Mouse (Mus musculus) kidney, adult 8-10 months (tissue): ENCODE data around the gene Nop2.

Experiments
- DNase-seq, 2 experiments: peaks; one replicate each; pipeline ENCODE4 v3.0.0; 2022

The Nop2 gene

DNA sequence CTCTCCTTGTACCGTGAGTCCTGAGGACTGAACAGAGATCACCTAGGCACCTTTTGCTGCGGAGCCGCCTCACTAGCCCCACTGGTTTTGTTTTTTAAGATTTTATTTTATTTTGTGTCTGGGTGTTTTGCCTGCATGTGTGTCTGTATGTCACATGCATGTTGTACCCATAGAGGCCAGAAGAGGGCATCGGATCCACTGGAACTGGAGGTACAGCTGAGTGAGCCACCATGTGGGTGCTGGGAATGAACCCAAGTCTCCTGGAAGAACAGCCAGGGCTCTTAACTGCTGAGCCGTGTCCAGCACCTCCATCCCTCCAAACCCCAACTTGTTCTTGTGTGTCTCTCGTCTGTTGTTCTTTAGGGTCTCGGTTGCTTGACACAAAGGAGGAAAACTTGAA, 20.8 kb upstream of the Nop2 start:
- DNase-seq, result peak in 1 of 2 experiments; percentile 65

- no peak for DNase-seq
Observed at GRCm38 (mm10) chr6:125112553-125112952, 19.2 kb upstream of the Nop2 start.

GRCm38 (mm10) chr6:125119387-125119786, 12.3 kb upstream of the Nop2 start:
- DNase-seq, result peak; percentile 45 to 52

GRCm38 (mm10) chr6:125128724-125129123, 3.0 kb upstream of the Nop2 start:
- DNase-seq, result no peak

DNA sequence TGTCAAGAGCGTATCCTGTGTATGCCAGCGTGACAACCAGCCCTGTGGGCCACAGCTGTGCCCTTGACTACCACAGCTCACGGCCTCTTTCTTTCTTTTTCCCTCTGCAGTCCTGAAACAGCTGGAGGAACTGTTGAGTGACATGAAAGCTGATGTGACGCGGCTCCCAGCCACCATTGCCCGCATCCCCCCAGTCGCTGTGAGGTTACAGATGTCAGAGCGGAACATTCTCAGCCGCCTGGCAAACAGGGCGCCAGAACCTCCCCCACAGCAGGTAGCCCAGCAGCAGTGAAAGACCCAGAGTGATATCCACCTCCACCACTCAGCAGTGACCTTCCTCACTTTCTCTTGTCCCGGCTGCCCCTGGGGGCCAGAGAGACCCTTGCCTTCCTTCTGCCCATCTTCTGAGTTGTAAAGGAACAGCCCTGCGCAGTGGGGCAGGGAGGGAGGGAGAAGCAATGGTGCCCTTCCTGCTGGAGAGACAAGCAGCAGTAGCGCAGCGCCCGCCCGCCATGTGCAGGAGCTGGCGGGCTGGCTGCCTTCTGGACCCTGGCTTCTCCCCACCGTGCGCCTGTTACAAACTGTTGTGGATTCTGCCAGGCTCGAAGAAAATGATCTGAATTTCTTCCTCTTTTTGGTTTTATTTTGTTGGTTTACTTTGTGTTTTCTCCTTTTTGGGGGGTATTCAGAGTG, 1.9 kb upstream of the Nop2 start:
- no peak for DNase-seq

GRCm38 (mm10) chr6:125132470-125132869, 761 bp downstream of the Nop2 start:
- DNase-seq, result no peak

GRCm38 (mm10) chr6:125137002-125137671, 5.4 kb downstream of the Nop2 start:
- peak in 1 of 2 experiments; percentile 44 for DNase-seq

GRCm38 (mm10) chr6:125139747-125140146, 8.0 kb downstream of the Nop2 start:
- no peak for DNase-seq

DNA sequence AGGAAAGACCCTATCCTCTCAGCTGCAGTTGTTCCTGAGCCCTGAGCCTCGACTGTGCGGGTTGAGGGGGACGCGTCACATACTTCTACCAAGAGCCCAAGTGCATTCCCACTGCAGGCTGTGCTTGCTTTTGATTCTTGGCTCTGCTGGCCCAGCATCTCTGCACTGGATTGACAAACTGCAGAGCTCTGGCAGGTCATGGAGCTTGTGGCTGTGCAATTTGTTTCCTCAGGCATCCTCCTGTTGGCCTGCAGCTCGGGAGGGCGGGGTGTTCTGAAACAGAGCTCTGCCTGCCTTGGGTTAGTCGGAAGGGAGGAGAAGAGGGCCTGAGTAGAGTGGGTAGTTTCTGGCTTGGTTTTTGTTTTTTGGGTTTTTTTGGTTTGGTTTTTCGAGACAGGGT, 10.7 kb downstream of the Nop2 start:
- no peak for DNase-seq

DNA sequence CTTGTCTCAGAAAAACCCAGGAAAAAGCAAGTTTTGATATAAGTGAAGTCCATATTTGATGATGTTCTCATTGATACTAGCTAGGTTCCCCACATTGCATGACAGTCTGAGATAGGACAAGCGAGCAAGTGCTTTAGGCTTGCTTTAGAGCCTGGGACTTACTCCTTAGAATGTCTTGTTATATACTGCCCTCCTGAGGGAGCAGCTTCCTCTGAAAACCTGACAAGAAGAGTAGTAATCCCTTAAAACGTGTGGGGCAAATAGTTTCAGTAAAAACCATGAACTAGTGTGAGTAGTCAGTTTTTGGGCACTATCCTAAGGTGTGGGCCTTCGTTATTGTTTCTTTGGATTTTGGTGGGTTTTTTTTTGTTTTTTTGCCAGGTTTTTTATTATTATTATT, 11.4 kb downstream of the Nop2 start:
- no peak for DNase-seq

- peak; percentile 45 to 50 for DNase-seq
Observed at GRCm38 (mm10) chr6:125143904-125144303, 12.2 kb downstream of the Nop2 start.

GRCm38 (mm10) chr6:125145001-125145400, 13.3 kb downstream of the Nop2 start, which contains the start of gene Iffo1:
TSS of gene Iffo1 (plus strand) at chr6:125145241.
- DNase-seq, result peak; percentile 93 to 94

- no peak for DNase-seq
Observed at GRCm38 (mm10) chr6:125145479-125145951, 13.8 kb downstream of the Nop2 start.

DNA sequence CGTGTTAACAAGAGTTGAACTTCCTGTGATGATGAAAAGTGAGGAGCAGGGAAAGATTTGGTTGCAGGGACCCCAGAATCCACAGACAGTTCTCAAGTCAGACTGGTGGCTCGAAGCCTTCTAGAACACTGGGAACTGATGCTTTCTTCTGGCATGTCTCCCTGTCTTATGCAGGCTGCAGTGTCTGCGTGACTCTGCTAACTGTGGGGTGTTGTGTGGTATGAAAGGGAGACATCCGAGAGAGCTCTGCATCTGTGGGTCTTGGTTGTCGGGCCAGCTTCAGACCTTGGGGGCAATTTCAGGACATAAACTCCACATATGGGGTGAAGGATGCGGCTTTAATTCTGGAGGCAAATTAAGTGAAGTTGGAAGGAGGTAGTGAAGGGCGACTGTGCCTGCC, 14.4 kb downstream of the Nop2 start:
- no peak for DNase-seq

DNA sequence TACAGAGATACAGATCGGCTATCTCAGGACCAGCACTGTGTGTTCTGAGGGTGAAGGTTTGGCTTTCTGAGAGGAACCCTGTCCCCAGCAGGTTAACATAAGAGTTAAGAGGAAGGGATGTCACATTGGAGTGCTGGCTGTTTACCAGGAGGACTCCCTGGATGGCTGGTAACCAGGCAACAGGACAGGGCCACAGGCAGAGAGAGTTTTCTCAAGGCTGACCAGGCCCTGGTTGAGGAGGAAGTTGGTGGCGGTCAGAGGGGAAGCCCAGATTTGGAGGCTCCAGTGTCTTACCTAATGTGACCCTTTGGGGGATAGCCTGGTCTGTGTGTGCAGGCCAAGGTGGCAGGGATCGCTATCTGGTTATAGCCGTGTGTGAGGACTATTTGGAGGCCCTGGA, 15.1 kb downstream of the Nop2 start:
- DNase-seq, result peak in 1 of 2 experiments; percentile 31

DNA sequence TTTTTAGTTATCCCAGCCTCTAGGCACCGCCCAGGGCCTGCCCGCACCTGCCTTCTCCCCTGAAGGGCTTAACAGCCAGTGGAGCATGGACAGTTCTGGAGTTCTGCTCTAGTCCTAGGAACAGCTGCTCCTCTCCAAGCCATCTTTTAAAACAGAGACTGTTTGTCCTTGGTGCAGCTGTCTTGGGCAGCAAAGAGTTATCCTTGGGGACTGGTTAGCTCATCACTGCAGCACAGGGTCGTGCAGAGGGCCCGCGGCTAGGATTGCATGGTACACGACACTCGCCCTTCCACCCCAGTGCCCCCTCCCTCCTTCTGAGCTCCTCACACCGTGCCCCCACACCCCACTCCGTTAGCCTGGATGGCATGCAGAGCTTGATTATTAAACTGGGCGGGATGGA, 15.6 kb downstream of the Nop2 start:
- no peak for DNase-seq

DNA sequence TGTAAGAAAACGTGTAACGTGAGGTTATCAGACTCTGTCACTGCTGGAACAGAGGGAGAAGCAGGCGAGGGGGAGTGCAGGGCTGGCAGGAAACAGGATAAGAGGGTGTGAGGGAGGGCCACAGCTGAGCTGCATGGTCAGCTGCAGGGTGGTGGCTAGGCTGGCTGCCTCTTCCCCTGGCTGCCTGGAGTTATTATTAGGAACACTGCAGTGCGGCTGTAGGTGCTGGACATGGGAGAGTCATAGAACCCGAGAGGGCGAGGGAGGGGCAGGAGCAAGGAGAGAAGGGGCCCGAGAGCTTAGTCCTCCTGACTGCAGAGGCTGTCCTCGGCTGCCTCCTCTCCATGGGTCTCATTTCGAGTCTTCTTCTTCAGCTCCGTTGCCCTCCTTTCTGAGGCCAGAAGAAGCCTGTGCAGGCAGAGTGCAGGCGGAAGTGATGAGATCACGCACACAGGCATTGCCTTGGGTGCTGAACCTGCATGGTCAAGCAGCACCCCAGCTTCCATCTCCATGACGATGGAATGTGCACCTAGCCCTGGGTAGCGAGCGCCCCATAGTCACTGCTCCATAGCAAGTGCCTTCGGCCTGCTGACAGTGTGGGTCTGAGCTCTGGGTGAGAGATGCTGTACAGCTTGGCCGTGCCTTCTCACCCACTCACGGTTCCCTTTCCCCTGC, 16.7 kb downstream of the Nop2 start:
- DNase-seq, result peak in 1 of 2 experiments; percentile 38

DNA sequence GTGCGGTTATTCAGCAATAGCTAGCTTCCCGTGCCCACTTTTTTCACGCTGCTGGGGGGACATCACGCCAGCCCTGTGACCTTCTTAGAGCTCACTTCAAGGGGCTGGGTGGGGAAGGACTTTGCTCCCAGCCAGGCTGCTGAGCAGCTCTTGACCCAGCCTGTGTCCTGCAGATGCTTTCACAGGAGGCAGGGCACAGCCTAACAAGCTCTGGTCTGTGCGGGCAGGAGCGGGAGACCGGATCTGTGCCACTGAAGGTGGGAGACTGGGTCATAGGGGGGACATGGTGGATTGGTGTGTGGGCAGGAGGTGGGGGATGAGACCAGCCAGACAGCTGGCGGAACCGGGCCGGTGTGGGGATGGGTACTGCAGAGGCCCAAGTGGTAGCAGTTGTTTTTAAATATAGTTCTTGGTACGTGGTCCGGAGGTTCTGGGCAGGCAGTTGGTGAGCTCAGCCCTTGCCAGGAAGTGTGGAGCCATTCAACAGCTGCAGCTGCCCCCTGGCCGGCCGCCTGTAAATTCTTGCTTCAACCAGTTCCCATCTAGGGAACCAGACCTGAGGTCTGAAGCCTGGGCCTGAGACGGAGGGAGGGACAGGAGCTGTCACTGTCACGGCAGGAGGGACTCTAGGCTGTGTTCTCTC, 17.3 kb downstream of the Nop2 start:
- peak; percentile 59 to 66 for DNase-seq

DNA sequence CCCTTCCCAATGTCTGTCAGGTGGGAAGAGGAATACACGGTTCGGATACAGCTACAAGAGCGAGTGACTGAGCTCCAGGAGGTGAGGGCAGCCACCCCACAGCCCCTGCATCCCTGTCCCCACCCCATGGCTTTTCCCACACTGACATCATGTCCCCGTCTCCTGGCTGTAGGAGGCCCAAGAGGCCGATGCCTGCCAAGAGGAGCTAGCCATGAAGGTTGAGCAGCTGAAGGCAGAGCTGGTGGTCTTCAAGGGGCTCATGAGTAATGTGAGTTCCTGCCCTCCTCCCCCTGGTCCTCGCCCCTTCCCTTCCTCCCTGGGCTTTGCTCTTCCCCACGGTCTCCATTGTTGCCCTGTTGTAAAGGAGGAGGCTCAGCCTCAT, 17.9 kb downstream of the Nop2 start:
- DNase-seq, result no peak

DNA sequence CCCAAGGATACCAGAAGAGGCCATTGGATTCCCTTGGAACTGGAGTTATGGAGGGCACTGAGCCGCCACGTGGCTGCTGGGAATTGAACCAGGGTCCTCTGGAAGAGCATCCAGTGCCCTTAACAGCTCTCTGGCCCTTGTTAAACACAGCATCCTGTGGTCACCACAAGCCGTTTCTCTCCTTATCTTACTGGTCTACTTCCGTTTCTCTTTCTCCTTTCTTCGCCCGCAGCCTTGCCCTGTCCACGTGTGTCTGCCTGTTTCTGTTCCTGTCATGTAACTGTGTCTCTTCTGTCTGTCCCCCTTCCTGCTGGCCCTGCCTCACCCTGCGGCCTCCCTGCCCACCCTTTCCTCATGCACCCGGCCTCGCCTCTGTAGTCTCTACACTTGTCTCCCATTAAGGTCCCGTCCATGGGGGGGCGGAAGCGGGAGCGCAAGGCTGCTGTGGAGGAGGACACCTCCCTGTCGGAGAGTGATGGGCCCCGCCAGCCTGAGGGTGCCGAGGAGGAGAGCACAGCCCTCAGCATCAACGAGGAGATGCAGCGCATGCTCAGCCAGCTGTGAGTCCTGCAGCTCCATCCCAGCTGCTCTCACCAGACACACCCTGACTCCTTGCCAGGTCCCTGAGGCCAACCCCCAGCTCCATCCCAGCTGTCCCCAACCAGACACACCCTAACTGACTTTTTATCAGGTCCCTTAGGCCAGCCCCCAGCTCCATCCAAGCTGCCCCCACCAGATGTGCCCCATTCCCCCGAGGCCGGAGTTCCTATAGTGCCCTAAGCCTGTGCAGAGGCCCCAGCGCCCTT, 20.7 kb downstream of the Nop2 start:
- DNase-seq, result no peak

DNA sequence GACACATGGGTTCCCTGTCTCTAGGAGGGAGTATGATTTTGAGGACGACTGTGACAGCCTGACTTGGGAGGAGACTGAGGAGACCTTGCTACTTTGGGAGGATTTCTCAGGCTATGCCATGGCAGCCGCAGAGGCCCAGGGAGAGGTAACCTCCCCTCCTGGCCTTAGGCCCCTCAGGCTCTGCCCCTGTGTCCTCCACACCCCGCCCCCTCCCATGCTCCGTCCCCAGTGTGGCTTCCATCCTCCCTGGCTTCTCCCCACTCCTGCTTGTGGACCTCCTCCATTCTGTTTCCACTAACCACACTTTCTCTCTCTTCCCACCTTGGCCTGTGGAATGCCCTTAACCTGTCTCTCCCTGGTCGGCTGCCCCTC, 21.3 kb downstream of the Nop2 start:
- DNase-seq, result no peak

GRCm38 (mm10) chr6:125153682-125154081, 22.0 kb downstream of the Nop2 start:
- DNase-seq, result no peak

DNA sequence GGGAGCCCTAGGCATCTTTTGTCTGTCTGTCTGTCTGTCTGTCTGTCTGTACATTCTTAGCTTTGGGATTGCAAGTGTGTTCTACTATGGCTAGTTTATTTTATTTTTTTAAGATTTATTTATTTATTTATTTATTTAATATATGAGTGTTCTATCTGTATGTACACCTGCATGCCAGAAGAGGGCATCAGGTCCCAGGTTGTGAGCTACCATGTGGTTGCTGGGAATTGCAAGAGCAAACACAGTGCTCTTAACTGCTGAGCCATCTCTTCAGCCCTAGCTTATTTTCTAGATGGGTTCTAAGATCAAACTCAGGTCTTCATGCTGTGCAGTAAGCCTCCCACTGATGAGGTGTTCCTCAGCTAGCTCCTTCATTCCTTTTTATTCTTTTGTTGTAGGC, 22.8 kb downstream of the Nop2 start:
- DNase-seq, result no peak
